Mouse (Mus musculus) erythroblast, embryonic 14.5 days (primary cell): ENCODE data around the gene Gm10447.

Source experiments
- GATA1 ChIP-seq: IDR thresholded peaks from 2 replicates; pipeline ENCODE4 v1.6.1; 2012; ENCODE audit warnings: low read length, inconsistent platforms, mixed read lengths
- TAL1 ChIP-seq: IDR thresholded peaks from 3 replicates; pipeline ENCODE4 v1.6.1; 2012; ENCODE audit warnings: low read length, inconsistent platforms, mixed read lengths

GRCm38 (mm10) chr11:53500569-53500968 lies 43.7 kb upstream of the Gm10447 start:
- TF ChIP-seq GATA1 (no peak), TAL1 (no peak)
